Mouse (Mus musculus) ES-Bruce4 (cell line): Measurements from ENCODE around the gene Eif3i.

Source experiments
- CTCF ChIP-seq: IDR thresholded peaks from one replicate; pipeline ENCODE4 v1.8.1; 2011; ENCODE audit warnings: low read depth, low read length
- POLR2A ChIP-seq: IDR thresholded peaks from one replicate; pipeline ENCODE4 v1.8.1; 2011; ENCODE audit warnings: low read length; ENCODE audit not compliant: insufficient read depth

DNA sequence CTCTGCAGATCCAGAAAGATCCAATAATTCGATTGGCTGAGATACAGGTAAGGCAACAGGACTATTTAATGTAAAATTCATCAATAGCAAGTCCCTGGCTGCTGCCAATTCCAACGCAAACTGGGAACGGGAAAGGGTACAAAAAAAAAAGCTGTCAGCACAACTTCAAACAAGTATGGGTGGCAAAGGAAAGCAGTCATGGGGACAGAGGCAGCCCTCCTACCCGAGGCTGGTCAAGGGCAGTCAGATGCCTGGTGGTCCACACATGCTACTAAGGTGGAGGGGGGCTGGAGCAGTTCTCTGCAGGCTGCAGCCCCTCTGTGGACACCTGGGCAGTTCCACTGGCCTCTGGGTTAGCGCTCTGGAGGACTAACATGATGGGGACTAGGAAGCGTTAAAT lies 25.6 kb upstream of the Eif3i start:
- TF ChIP-seq CTCF = no peak
- TF ChIP-seq POLR2A = no peak
